Mouse (Mus musculus) bone marrow, adult 2 months (tissue): Measurements from ENCODE around the gene Krtap5-1.
"Not testable (repeated sequence)": the region's sequence is repeated elsewhere in the genome, so short reads cannot be mapped to it uniquely, and the experiment has no call there.

Experiments
- CTCF ChIP-seq: fragments of 200-500 bp; IDR thresholded peaks from 2 replicates; pipeline ENCODE4 v1.5.1; 2011; ENCODE audit warnings: low read length, control low read depth; ENCODE audit not compliant: control insufficient read depth, insufficient read depth
- POLR2A ChIP-seq: fragments of 200-500 bp; IDR thresholded peaks from 2 replicates; pipeline ENCODE4 v1.6.1; 2011; ENCODE audit warnings: low read depth, mild to moderate bottlenecking, control low read depth, low read length, borderline replicate concordance; ENCODE audit not compliant: control insufficient read depth

DNA sequence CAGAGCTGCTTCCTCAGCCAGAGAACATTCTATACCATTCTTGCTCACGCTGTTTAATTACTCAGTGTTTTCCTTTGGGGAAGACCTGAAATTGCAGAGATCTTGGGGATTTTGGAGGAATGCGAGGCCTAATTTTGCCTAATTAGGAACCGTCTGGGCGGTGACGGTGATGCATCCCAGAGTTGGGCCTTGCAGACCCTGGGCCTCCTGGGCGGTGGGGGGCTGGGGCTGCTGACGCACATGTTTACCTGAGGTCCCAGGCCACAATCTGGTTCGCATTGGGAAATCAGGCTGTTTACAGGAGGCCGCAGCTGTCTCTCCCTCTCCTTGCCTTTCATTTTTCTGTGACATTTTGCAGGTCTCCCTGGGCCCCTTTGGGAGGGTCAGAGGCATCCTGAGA, 35.8 kb upstream of the Krtap5-1 start:
- TF ChIP-seq CTCF, POLR2A: not testable (repeated sequence)
